Mouse (Mus musculus) MEL (cell line): ENCODE data around the gene Pam16.

Source experiments
- CTCF ChIP-seq, 3 experiments: IDR thresholded peaks in 2 of 3; conservative IDR thresholded peaks in 1 of 3; 2 replicates each; pipeline ENCODE4 v1.5.1; 2011 to 2012; ENCODE audit warnings: low read length in 3 of 3, low read depth in 2 of 3, mild to moderate bottlenecking in 2 of 3, improper control_type of control experiment in 1 of 3, inconsistent platforms in 1 of 3, mixed read lengths in 1 of 3, moderate library complexity in 1 of 3; ENCODE audit not compliant: control insufficient read depth in 1 of 3, insufficient read depth in 1 of 3, poor library complexity in 1 of 3, severe bottlenecking in 1 of 3
- EP300 ChIP-seq, 2 experiments: IDR thresholded peaks; 2 replicates each; pipeline ENCODE4 v1.6.1; 2011; ENCODE audit warnings: improper control_type of control experiment in 2 of 2, low read length in 2 of 2, low read depth in 1 of 2, mild to moderate bottlenecking in 1 of 2
- GABPA ChIP-seq: IDR thresholded peaks from 2 replicates; pipeline ENCODE4 v1.6.1; 2012; ENCODE audit warnings: low read depth, mild to moderate bottlenecking, inconsistent platforms, low read length, improper control_type of control experiment, moderate library complexity
- MAX ChIP-seq: IDR thresholded peaks from 2 replicates; pipeline ENCODE4 v1.6.1; 2011; ENCODE audit warnings: low read length, improper control_type of control experiment
- NELFE ChIP-seq: IDR thresholded peaks from 2 replicates; pipeline ENCODE4 v1.6.1; 2011; ENCODE audit warnings: low read depth, low read length, improper control_type of control experiment
- POLR2A ChIP-seq, 2 experiments: IDR thresholded peaks; 2 replicates each; pipeline ENCODE4 v1.6.1; 2011 to 2012; ENCODE audit warnings: low read length in 2 of 2, mild to moderate bottlenecking in 2 of 2, control low read depth in 1 of 2, improper control_type of control experiment in 1 of 2, low read depth in 1 of 2, moderate library complexity in 1 of 2; ENCODE audit not compliant: control insufficient read depth in 1 of 2, insufficient read depth in 1 of 2, poor library complexity in 1 of 2
- TBP ChIP-seq: IDR thresholded peaks from 2 replicates; pipeline ENCODE4 v1.8.0; 2011; ENCODE audit warnings: low read depth, low read length, improper control_type of control experiment
- UBTF ChIP-seq: IDR thresholded peaks from 2 replicates; pipeline ENCODE4 v1.6.1; 2012; ENCODE audit warnings: low read depth, mild to moderate bottlenecking, inconsistent platforms, low read length, improper control_type of control experiment, moderate library complexity, borderline replicate concordance; ENCODE audit not compliant: insufficient read depth
- USF1 ChIP-seq: IDR thresholded peaks from 2 replicates; pipeline ENCODE4 v1.6.1; 2014; ENCODE audit warnings: low read depth, mild to moderate bottlenecking, inconsistent platforms, low read length, improper control_type of control experiment, moderate library complexity
- ZC3H11A ChIP-seq: IDR thresholded peaks from 2 replicates; pipeline ENCODE4 v1.6.1; 2012; ENCODE audit warnings: low read depth, mild to moderate bottlenecking, inconsistent platforms, low read length, improper control_type of control experiment
- ZKSCAN1 ChIP-seq: IDR thresholded peaks from 2 replicates; pipeline ENCODE4 v1.6.1; 2012; ENCODE audit warnings: low read depth, mild to moderate bottlenecking, inconsistent platforms, low read length, improper control_type of control experiment, moderate library complexity
- ZNF384 ChIP-seq: IDR thresholded peaks from 2 replicates; pipeline ENCODE4 v1.6.1; 2012; ENCODE audit warnings: low read depth, mild to moderate bottlenecking, inconsistent platforms, low read length, improper control_type of control experiment

DNA sequence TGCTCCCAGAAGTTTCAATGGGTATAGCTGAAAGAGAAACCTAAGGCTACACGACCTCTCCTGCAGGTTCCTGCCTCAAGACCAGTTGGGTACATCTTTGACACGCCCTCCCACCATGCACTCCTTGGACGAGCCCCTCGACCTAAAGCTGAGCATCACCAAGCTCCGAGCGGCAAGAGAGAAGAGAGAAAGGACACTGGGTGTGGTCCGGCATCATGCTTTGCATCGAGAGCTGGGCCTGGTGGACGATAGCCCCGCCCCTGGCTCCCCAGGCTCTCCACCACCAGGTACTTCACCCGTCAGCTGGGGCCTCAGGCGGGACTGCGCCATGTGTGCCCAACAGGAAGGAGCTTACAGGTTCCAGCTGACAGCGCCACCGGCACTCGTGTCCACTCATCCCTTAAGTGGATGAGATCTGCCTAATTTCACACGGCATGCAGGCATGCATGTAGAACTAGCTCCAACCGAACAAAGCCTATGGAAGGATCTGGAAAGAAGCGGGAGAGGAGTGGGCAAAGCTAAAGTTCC, 16.2 kb downstream of the Pam16 start:
- TF ChIP-seq CTCF (IDR thresholded peaks at IDR 0.05 in 2 of 3, conservative IDR thresholded peaks at IDR 0.05 in 1 of 3; ENCODE audit: control insufficient read depth in 1 of 3, insufficient read depth in 1 of 3, low read depth in 2 of 3, low read length in 3 of 3, poor library complexity in 1 of 3, severe bottlenecking in 1 of 3) (no peak), USF1 (no peak), POLR2A (IDR thresholded peaks at IDR 0.05; ENCODE audit: control insufficient read depth in 1 of 2, insufficient read depth in 1 of 2, low read depth in 1 of 2, low read length in 2 of 2, poor library complexity in 1 of 2) (no peak), TBP (no peak), GABPA (no peak), ZC3H11A (no peak), NELFE (no peak), ZKSCAN1 (no peak), UBTF (no peak), MAX (no peak), ZNF384 (no peak), EP300 (IDR thresholded peaks at IDR 0.05; ENCODE audit: low read depth in 1 of 2, low read length in 2 of 2) (no peak)
